ENCODE assay signal across 8 mouse cellular contexts in genomic region chr7:44857905-44858304, GRCm38 (mm10). TPM values are rescaled to one million over a fixed set of nuclear protein-coding genes. Genes with fewer than 3 reads are reported as not detected.
DNase-seq lines count a peak whose midpoint lies in the region; ATAC-seq and TF ChIP-seq lines count a peak whose summit lies in the region.

No protein-coding gene starts in this region.

- H3K9ac ChIP-seq in heart, embryonic 12.5 days = peak overlapping the region; percentile 82
- peak overlapping the region; percentile 92 for H3K9ac ChIP-seq in hindbrain, embryonic 12.5 days
- peak overlapping the region; percentile 83 for H3K9ac ChIP-seq in liver, embryonic 14.5 days (replicated peaks)
- H3K9ac ChIP-seq in neural tube, embryonic 15.5 days (replicated peaks) = peak overlapping the region; percentile 93

- intact Hi-C loops in heart, postnatal 10 days (cut with DNase I) = no loop called here

- no peaks in the 10 kb centered on the region for H3K9me3 ChIP-seq in heart, embryonic 12.5 days (replicated peaks)
- no peaks in the 10 kb centered on the region for H3K9me3 ChIP-seq in hindbrain, embryonic 12.5 days (replicated peaks)
- H3K9me3 ChIP-seq in liver, embryonic 14.5 days (ENCODE audit: control insufficient read depth, low read length) = no peaks in the 10 kb centered on the region
- H3K9me3 ChIP-seq in neural tube, embryonic 15.5 days (replicated peaks) = no peaks in the 10 kb centered on the region

- H3K4me1 ChIP-seq in heart, embryonic 12.5 days (replicated peaks) = peaks cover 56% of the 10 kb centered on the region
- H3K4me1 ChIP-seq in hindbrain, embryonic 12.5 days = peaks cover 48% of the 10 kb centered on the region
- peaks cover 27 to 28% of the 10 kb centered on the region in 2 experiments for H3K4me1 ChIP-seq in liver, embryonic 14.5 days (replicated peaks; ENCODE audit: control insufficient read depth in 2 of 2, insufficient read depth in 2 of 2, low read length in 1 of 2)
- H3K4me1 ChIP-seq in neural tube, embryonic 15.5 days = peaks cover 73% of the 10 kb centered on the region

- DNase-seq in heart, postnatal 10 days = no peak
- peak; percentile 80 for DNase-seq in c-Kit-positive CD71-positive TER-119-positive erythroid progenitor cells, embryonic 14.5 days (ENCODE audit: low spot score)
- peak; percentile 74 to 77 (median 75) for DNase-seq in liver, embryonic 14.5 days (ENCODE audit: low read depth in 3 of 3, low spot score in 3 of 3)
- no peak for DNase-seq in urinary bladder, postnatal 25 days (ENCODE audit: low spot score)
- DNase-seq in retina, postnatal 1 day = no peak

- WGBS in heart, embryonic 12.5 days = 24% methylated on average over 8 of the region's 8 CpGs
- 30% methylated on average over 8 of the region's 8 CpGs for WGBS in hindbrain, embryonic 12.5 days
- WGBS in liver, embryonic 14.5 days (ENCODE audit: insufficient replicate concordance) = 22% methylated on average over 8 of the region's 8 CpGs
- 22% methylated on average over 8 of the region's 8 CpGs for WGBS in neural tube, embryonic 15.5 days

- TF ChIP-seq EP300 in liver, embryonic 14.5 days (IDR thresholded peaks at IDR 0.05; ENCODE audit: low read depth) = no peak

- peak overlapping the region; percentile 95 for H3K4me2 ChIP-seq in heart, embryonic 12.5 days
- peak overlapping the region; percentile 93 for H3K4me2 ChIP-seq in hindbrain, embryonic 12.5 days (replicated peaks)
- H3K4me2 ChIP-seq in liver, embryonic 14.5 days (ENCODE audit: low read depth) = peak overlapping the region; percentile 83
- H3K4me2 ChIP-seq in neural tube, embryonic 15.5 days = peak overlapping the region; percentile 91

- H3K27me3 ChIP-seq in heart, embryonic 12.5 days (replicated peaks) = no peaks in the 10 kb centered on the region
- H3K27me3 ChIP-seq in hindbrain, embryonic 12.5 days = no peaks in the 10 kb centered on the region
- no peaks in the 10 kb centered on the region for H3K27me3 ChIP-seq in liver, embryonic 14.5 days (ENCODE audit: control insufficient read depth, insufficient read depth, low read length)
- no peaks in the 10 kb centered on the region for H3K27me3 ChIP-seq in neural tube, embryonic 15.5 days (replicated peaks)

- H3K27ac ChIP-seq in heart, embryonic 12.5 days (ENCODE audit: poor library complexity, severe bottlenecking) = peak overlapping the region; percentile 86; the same call in 1 of the 2 replicates
- peak overlapping the region; percentile 92 for H3K27ac ChIP-seq in hindbrain, embryonic 12.5 days
- H3K27ac ChIP-seq in liver, embryonic 14.5 days = peak overlapping the region; percentile 92
- H3K27ac ChIP-seq in neural tube, embryonic 15.5 days (replicated peaks) = peak overlapping the region; percentile 95

- TF ChIP-seq CTCF in liver, embryonic 14.5 days (IDR thresholded peaks at IDR 0.05; ENCODE audit: low read depth) = no peak

- peak overlapping the region; percentile 66 for H3K4me3 ChIP-seq in heart, embryonic 12.5 days
- peak overlapping the region; percentile 68 for H3K4me3 ChIP-seq in hindbrain, embryonic 12.5 days
- H3K4me3 ChIP-seq in liver, embryonic 14.5 days (ENCODE audit: insufficient read depth in 1 of 2, low read depth in 2 of 2, low read length in 2 of 2) = peak overlapping the region; percentile 89 to 96
- H3K4me3 ChIP-seq in neural tube, embryonic 15.5 days (replicated peaks) = peak overlapping the region; percentile 81

- no peak for ATAC-seq in heart, embryonic 12.5 days (ENCODE audit: insufficient number of reproducible peaks, low FRiP score)
- ATAC-seq in hindbrain, embryonic 12.5 days (ENCODE audit: low FRiP score) = no peak
- ATAC-seq in liver, embryonic 14.5 days (ENCODE audit: insufficient read depth) = no peak
- no peak for ATAC-seq in neural tube, embryonic 15.5 days (ENCODE audit: low FRiP score)

- peaks cover 30% of the 10 kb centered on the region for H3K36me3 ChIP-seq in heart, embryonic 12.5 days
- peaks cover 24% of the 10 kb centered on the region for H3K36me3 ChIP-seq in hindbrain, embryonic 12.5 days
- H3K36me3 ChIP-seq in liver, embryonic 14.5 days (replicated peaks; ENCODE audit: control insufficient read depth, insufficient read depth, low read depth) = peaks cover 4% of the 10 kb centered on the region; the same call in 1 of the 2 replicates
- H3K36me3 ChIP-seq in neural tube, embryonic 15.5 days = peaks cover 23% of the 10 kb centered on the region

RNA-seq across cellular contexts. Expression of gene Pnkp, which starts 1.0 kb away (rescaled TPM):
- polyA plus RNA-seq in heart, embryonic 12.5 days (2016; fragmentation: Nextera tagmentation; extraction: Ambion mirVana) = 23.3 and 27.0 TPM in 2 replicates
- total RNA-seq in heart, postnatal 10 days (2021) = 10 to 100 TPM; 18.1 to 21.6 TPM
- polyA plus RNA-seq in hindbrain, embryonic 12.5 days (2016; fragmentation: Nextera tagmentation; extraction: Ambion mirVana) = 34.7 and 35.1 TPM in 2 replicates
- 12.7 and 14.3 TPM in 2 replicates for polyA plus RNA-seq in liver, embryonic 14.5 days (2012; rRNA removed)
- polyA plus RNA-seq in liver, embryonic 14.5 days (2014; fragmentation: Nextera tagmentation; extraction: Ambion mirVana) = 15.6 and 17.0 TPM in 2 replicates
- 29.2 and 29.6 TPM in 2 replicates for polyA plus RNA-seq in neural tube, embryonic 15.5 days (2015; fragmentation: Nextera tagmentation; extraction: Ambion mirVana)

RNA-seq across cellular contexts. Expression of gene Tbc1d17, which starts 9.0 kb away (rescaled TPM):
- polyA plus RNA-seq in heart, embryonic 12.5 days (2016; fragmentation: Nextera tagmentation; extraction: Ambion mirVana) = 60.0 and 61.2 TPM in 2 replicates
- total RNA-seq in heart, postnatal 10 days (2021) = 10 to 100 TPM; 38.4 to 44.7 TPM
- 103 and 110 TPM in 2 replicates for polyA plus RNA-seq in hindbrain, embryonic 12.5 days (2016; fragmentation: Nextera tagmentation; extraction: Ambion mirVana)
- 12.9 and 16.2 TPM in 2 replicates for polyA plus RNA-seq in liver, embryonic 14.5 days (2012; rRNA removed)
- polyA plus RNA-seq in liver, embryonic 14.5 days (2014; fragmentation: Nextera tagmentation; extraction: Ambion mirVana) = 18.3 and 20.2 TPM in 2 replicates
- polyA plus RNA-seq in neural tube, embryonic 15.5 days (2015; fragmentation: Nextera tagmentation; extraction: Ambion mirVana) = 105 and 110 TPM in 2 replicates

RNA-seq across cellular contexts. Expression of gene Akt1s1, which starts 9.1 kb away (rescaled TPM):
- polyA plus RNA-seq in heart, embryonic 12.5 days (2016; fragmentation: Nextera tagmentation; extraction: Ambion mirVana) = 105 and 108 TPM in 2 replicates
- total RNA-seq in heart, postnatal 10 days (2021) = 10 to 100 TPM; 76.8 to 78.4 TPM
- polyA plus RNA-seq in hindbrain, embryonic 12.5 days (2016; fragmentation: Nextera tagmentation; extraction: Ambion mirVana) = 99.3 and 101 TPM in 2 replicates
- 25.8 and 36.4 TPM in 2 replicates for polyA plus RNA-seq in liver, embryonic 14.5 days (2012; rRNA removed)
- polyA plus RNA-seq in liver, embryonic 14.5 days (2014; fragmentation: Nextera tagmentation; extraction: Ambion mirVana) = 10.0 and 10.6 TPM in 2 replicates
- polyA plus RNA-seq in neural tube, embryonic 15.5 days (2015; fragmentation: Nextera tagmentation; extraction: Ambion mirVana) = 89.9 and 92.0 TPM in 2 replicates

RNA-seq across cellular contexts. Expression of gene Ptov1, which starts 11.7 kb away (rescaled TPM):
- polyA plus RNA-seq in heart, embryonic 12.5 days (2016; fragmentation: Nextera tagmentation; extraction: Ambion mirVana) = 308 and 321 TPM in 2 replicates
- 100 to 1,000 TPM; 189 to 196 TPM for total RNA-seq in heart, postnatal 10 days (2021)
- 606 and 662 TPM in 2 replicates for polyA plus RNA-seq in hindbrain, embryonic 12.5 days (2016; fragmentation: Nextera tagmentation; extraction: Ambion mirVana)
- 47.3 and 54.1 TPM in 2 replicates for polyA plus RNA-seq in liver, embryonic 14.5 days (2012; rRNA removed)
- polyA plus RNA-seq in liver, embryonic 14.5 days (2014; fragmentation: Nextera tagmentation; extraction: Ambion mirVana) = 35.0 and 42.1 TPM in 2 replicates
- 433 and 459 TPM in 2 replicates for polyA plus RNA-seq in neural tube, embryonic 15.5 days (2015; fragmentation: Nextera tagmentation; extraction: Ambion mirVana)

RNA-seq across cellular contexts. Expression of gene Med25, which starts 34.6 kb away (rescaled TPM):
- 76.8 and 81.2 TPM in 2 replicates for polyA plus RNA-seq in heart, embryonic 12.5 days (2016; fragmentation: Nextera tagmentation; extraction: Ambion mirVana)
- total RNA-seq in heart, postnatal 10 days (2021) = 10 to 100 TPM; 67.7 to 77.1 TPM
- 153 and 155 TPM in 2 replicates for polyA plus RNA-seq in hindbrain, embryonic 12.5 days (2016; fragmentation: Nextera tagmentation; extraction: Ambion mirVana)
- 29.3 and 35.1 TPM in 2 replicates for polyA plus RNA-seq in liver, embryonic 14.5 days (2012; rRNA removed)
- polyA plus RNA-seq in liver, embryonic 14.5 days (2014; fragmentation: Nextera tagmentation; extraction: Ambion mirVana) = 24.2 and 27.1 TPM in 2 replicates
- 136 and 141 TPM in 2 replicates for polyA plus RNA-seq in neural tube, embryonic 15.5 days (2015; fragmentation: Nextera tagmentation; extraction: Ambion mirVana)

Comparison
In these comparisons a context has a peak if more than half of its experiments do, and no peak if none do; other contexts are left out.
1. DNase-seq: peak in c-Kit-positive CD71-positive TER-119-positive erythroid progenitor cells, embryonic 14.5 days (single experiment) and liver, embryonic 14.5 days (3 of 3); none in heart, postnatal 10 days (0 of 2), urinary bladder, postnatal 25 days (single experiment) and retina, postnatal 1 day (single experiment).
2. Peak in every context shown above with its lines, with median percentiles within 50 percentile points of each other: H3K27ac ChIP-seq, H3K4me2 ChIP-seq, H3K4me3 ChIP-seq and H3K9ac ChIP-seq.